Mouse (Mus musculus) MEL (cell line): ENCODE data around the gene Sox5. TPM values are rescaled to one million over a fixed set of nuclear protein-coding genes. Genes with fewer than 3 reads are reported as not detected.

Experiments used
- DNase-seq: peaks from one replicate; pipeline ENCODE4 v3.0.0; 2011; ENCODE audit warnings: low read depth, low spot score
- H3K27ac ChIP-seq: 2 replicates; pipeline ENCODE4 v1.5.1; 2012; ENCODE audit warnings: low read depth, mild to moderate bottlenecking, control low read depth, low read length, moderate library complexity; ENCODE audit not compliant: control insufficient read depth
- H3K27me3 ChIP-seq, 2 experiments: fragments of 150-350 bp in 1 of 2; sonication (generic) in 1 of 2; 2 replicates each; pipeline ENCODE4 v1.6.1; 2012; ENCODE audit warnings: low read length in 2 of 2, mild to moderate bottlenecking in 2 of 2, improper control_type of control experiment in 1 of 2, moderate library complexity in 1 of 2; ENCODE audit not compliant: insufficient read depth in 2 of 2, control insufficient read depth in 1 of 2
- H3K36me3 ChIP-seq, 2 experiments: 2 replicates each; pipeline ENCODE4 v1.6.1; 2012 to 2014; ENCODE audit warnings: low read length in 2 of 2, improper control_type of control experiment in 1 of 2, inconsistent platforms in 1 of 2, mild to moderate bottlenecking in 1 of 2; ENCODE audit not compliant: insufficient read depth in 2 of 2, control insufficient read depth in 1 of 2
- H3K4me1 ChIP-seq, 2 experiments: fragments of 150-350 bp in 1 of 2; sonication (generic) in 1 of 2; 2 replicates each; pipeline ENCODE4 v1.6.1; 2012; ENCODE audit warnings: low read length in 2 of 2, improper control_type of control experiment in 1 of 2, mild to moderate bottlenecking in 1 of 2; ENCODE audit not compliant: insufficient read depth in 2 of 2, control insufficient read depth in 1 of 2
- H3K4me3 ChIP-seq, 2 experiments: fragments of 150-350 bp in 1 of 2; sonication (generic) in 1 of 2; 2 replicates each; pipeline ENCODE4 v1.5.1; 2012; ENCODE audit warnings: low read depth in 2 of 2, low read length in 2 of 2, mild to moderate bottlenecking in 2 of 2, moderate library complexity in 2 of 2, control low read depth in 1 of 2, improper control_type of control experiment in 1 of 2; ENCODE audit not compliant: control insufficient read depth in 1 of 2, insufficient read depth in 1 of 2
- H3K79me2 ChIP-seq: 2 replicates; pipeline ENCODE4 v1.6.1; 2012; ENCODE audit warnings: mild to moderate bottlenecking, low read length, moderate library complexity; ENCODE audit not compliant: control insufficient read depth, poor library complexity, insufficient read depth
- H3K9ac ChIP-seq: 2 replicates; pipeline ENCODE4 v1.6.1; 2012; ENCODE audit warnings: low read depth, mild to moderate bottlenecking, control low read depth, low read length, moderate library complexity; ENCODE audit not compliant: control insufficient read depth, poor library complexity, severe bottlenecking
- H3K9me3 ChIP-seq: fragments of 150-350 bp; sonication (generic); replicated peaks from 2 replicates; pipeline ENCODE4 v1.6.1; 2012; ENCODE audit warnings: mild to moderate bottlenecking, low read length, improper control_type of control experiment, moderate library complexity; ENCODE audit not compliant: insufficient read depth
- BHLHE40 ChIP-seq: IDR thresholded peaks from 2 replicates; pipeline ENCODE4 v1.6.1; 2012; ENCODE audit warnings: low read depth, mild to moderate bottlenecking, inconsistent platforms, low read length, improper control_type of control experiment, borderline replicate concordance
- CTCF ChIP-seq, 3 experiments: IDR thresholded peaks in 2 of 3; conservative IDR thresholded peaks in 1 of 3; 2 replicates each; pipeline ENCODE4 v1.5.1; 2011 to 2012; ENCODE audit warnings: low read length in 3 of 3, low read depth in 2 of 3, mild to moderate bottlenecking in 2 of 3, improper control_type of control experiment in 1 of 3, inconsistent platforms in 1 of 3, mixed read lengths in 1 of 3, moderate library complexity in 1 of 3; ENCODE audit not compliant: control insufficient read depth in 1 of 3, insufficient read depth in 1 of 3, poor library complexity in 1 of 3, severe bottlenecking in 1 of 3
- GATA1 ChIP-seq: IDR thresholded peaks from 2 replicates; pipeline ENCODE4 v1.6.1; 2011; ENCODE audit warnings: low read depth, low read length, improper control_type of control experiment
- HCFC1 ChIP-seq: IDR thresholded peaks from 2 replicates; pipeline ENCODE4 v1.6.1; 2012; ENCODE audit warnings: low read depth, mild to moderate bottlenecking, inconsistent platforms, low read length, improper control_type of control experiment, moderate library complexity
- JUND ChIP-seq: IDR thresholded peaks from 2 replicates; pipeline ENCODE4 v1.6.1; 2011; ENCODE audit warnings: low read depth, mild to moderate bottlenecking, improper control_type of control experiment, low read length
- KAT2A ChIP-seq: conservative IDR thresholded peaks from 2 replicates; pipeline ENCODE4 v1.6.1; 2012; ENCODE audit warnings: low read depth, low read length, improper control_type of control experiment, inconsistent platforms
- MAX ChIP-seq: IDR thresholded peaks from 2 replicates; pipeline ENCODE4 v1.6.1; 2011; ENCODE audit warnings: low read length, improper control_type of control experiment
- MAZ ChIP-seq: IDR thresholded peaks from 2 replicates; pipeline ENCODE4 v1.6.1; 2012; ENCODE audit warnings: low read depth, mild to moderate bottlenecking, inconsistent platforms, low read length, improper control_type of control experiment
- MYB ChIP-seq: IDR thresholded peaks from 2 replicates; pipeline ENCODE4 v1.6.1; 2011; ENCODE audit warnings: mild to moderate bottlenecking, low read depth, low read length, improper control_type of control experiment
- MYC ChIP-seq: IDR thresholded peaks from 2 replicates; pipeline ENCODE4 v1.6.1; 2011; ENCODE audit warnings: low read depth, mild to moderate bottlenecking, low read length, improper control_type of control experiment, moderate library complexity
- NELFE ChIP-seq: IDR thresholded peaks from 2 replicates; pipeline ENCODE4 v1.6.1; 2011; ENCODE audit warnings: low read depth, low read length, improper control_type of control experiment
- POLR2AphosphoS2 ChIP-seq: IDR thresholded peaks from 2 replicates; pipeline ENCODE4 v1.6.1; 2011; ENCODE audit warnings: low read length, improper control_type of control experiment
- POLR2AphosphoS5 ChIP-seq: IDR thresholded peaks from 2 replicates; pipeline ENCODE4 v1.6.1; 2012; ENCODE audit warnings: low read depth, borderline replicate concordance, mild to moderate bottlenecking, inconsistent platforms, low read length, moderate library complexity, mixed read lengths
- RAD21 ChIP-seq: IDR thresholded peaks from 2 replicates; pipeline ENCODE4 v1.6.1; 2011; ENCODE audit warnings: mild to moderate bottlenecking, low read depth, low read length, improper control_type of control experiment
- RCOR1 ChIP-seq: IDR thresholded peaks from 2 replicates; pipeline ENCODE4 v1.6.1; 2012; ENCODE audit warnings: low read depth, mild to moderate bottlenecking, inconsistent platforms, low read length, improper control_type of control experiment
- SIN3A ChIP-seq: IDR thresholded peaks from 2 replicates; pipeline ENCODE4 v1.6.1; 2012; ENCODE audit warnings: low read length, improper control_type of control experiment, inconsistent platforms
- TAL1 ChIP-seq: IDR thresholded peaks from 2 replicates; pipeline ENCODE4 v1.6.1; 2012; ENCODE audit warnings: mild to moderate bottlenecking, inconsistent platforms, low read length, moderate library complexity, mixed read lengths
- USF1 ChIP-seq: IDR thresholded peaks from 2 replicates; pipeline ENCODE4 v1.6.1; 2014; ENCODE audit warnings: low read depth, mild to moderate bottlenecking, inconsistent platforms, low read length, improper control_type of control experiment, moderate library complexity
- USF2 ChIP-seq, 2 experiments: IDR thresholded peaks; 2 replicates each; pipeline ENCODE4 v1.6.1; 2011 to 2012; ENCODE audit warnings: improper control_type of control experiment in 2 of 2, low read length in 2 of 2, borderline replicate concordance in 1 of 2, inconsistent platforms in 1 of 2, low read depth in 1 of 2, mild to moderate bottlenecking in 1 of 2; ENCODE audit not compliant: insufficient read depth in 1 of 2
- polyA plus RNA-seq, 2 experiments: library from polyadenylated mRNA; stranded (reverse) in 1 of 2; unstranded in 1 of 2; fragments of >175 nt in 1 of 2; fragments of >200 nt in 1 of 2; gene quantifications; 2 replicates each; pipeline versions ENCODE4 v1.2.1 to v1.2.4; 2012; ENCODE audit warnings: low replicate concordance in 2 of 2, low read depth in 1 of 2; ENCODE audit not compliant: insufficient read length in 2 of 2, insufficient read depth in 1 of 2, missing spikeins in 1 of 2
- total RNA-seq: library from RNA; depleted of rRNA; stranded (reverse); fragments of 300-350 nt; gene quantifications from 2 replicates; pipeline ENCODE4 v1.2.3, GENCODE M21; 2012

Sox5 gene
- total and polyA plus RNA-seq, 3 experiments, result 0.19 to 3.0 TPM; not detected in 1

GRCm38 (mm10) chr6:144048201-144048924 is 733.4 kb downstream of the Sox5 start:
- H3K79me2 ChIP-seq, result no peaks in the 10 kb centered on the region
- H3K9ac ChIP-seq, result no peak overlapping the region
- no peaks in the 10 kb centered on the region for H3K9me3 ChIP-seq
- no peak overlapping the region for H3K27ac ChIP-seq
- no peaks in the 10 kb centered on the region for H3K36me3 ChIP-seq
- TF ChIP-seq MYC (no peak), SIN3A (no peak), MAZ (no peak), RCOR1 (no peak), POLR2AphosphoS5 (no peak), POLR2AphosphoS2 (no peak), HCFC1 (no peak), NELFE (no peak), USF2 (IDR thresholded peaks at IDR 0.05; ENCODE audit: borderline replicate concordance in 1 of 2, insufficient read depth in 1 of 2, low read depth in 1 of 2, low read length in 2 of 2) (no peak), USF1 (no peak), GATA1 (no peak), TAL1 (no peak), RAD21 (no peak), KAT2A (no peak), MAX (no peak), BHLHE40 (no peak), MYB (no peak), CTCF (IDR thresholded peaks at IDR 0.05 in 2 of 3, conservative IDR thresholded peaks at IDR 0.05 in 1 of 3; ENCODE audit: control insufficient read depth in 1 of 3, insufficient read depth in 1 of 3, low read depth in 2 of 3, low read length in 3 of 3, poor library complexity in 1 of 3, severe bottlenecking in 1 of 3) (no peak), JUND (no peak)
- TF ChIP-seq, all 39 proteins: peak for 0
- H3K4me1 ChIP-seq, result no peaks in the 10 kb centered on the region
- no peak overlapping the region for H3K4me3 ChIP-seq
- no peak for DNase-seq
- H3K27me3 ChIP-seq, result no peaks in the 10 kb centered on the region

- no peak for DNase-seq
- Histone ChIP-seq H3K27ac (no peak overlapping the region), H3K4me3 (no peak overlapping the region), H3K36me3 (no peaks in the 10 kb centered on the region), H3K4me1 (no peaks in the 10 kb centered on the region), H3K27me3 (no peaks in the 10 kb centered on the region), H3K9ac (no peak overlapping the region), H3K79me2 (no peaks in the 10 kb centered on the region), H3K9me3 (no peaks in the 10 kb centered on the region)
- no peak for TF ChIP-seq GATA1
These were observed 736.3 kb downstream of the Sox5 start for GRCm38 (mm10) chr6:144045503-144045902.
